Mouse (Mus musculus): Measurements from ENCODE around the gene Sufu. TPM values are rescaled to one million over a fixed set of nuclear protein-coding genes. Genes with fewer than 3 reads are reported as not detected.

Gene Sufu
- polyA plus RNA-seq (2017; shearing (Covaris generic)) = 10 to 100 TPM; 29.4 to 34.5 TPM

GRCm38 (mm10) chr19:46396686-46397435 lies at the start of gene Sufu:
TSS of gene Sufu (plus strand) at chr19:46396896.

GRCm38 (mm10) chr19:46350168-46350932 lies 46.3 kb upstream of the Sufu start, which contains the start of gene 2310034G01Rik:
TSS of gene 2310034G01Rik (minus strand) at chr19:46350302.

DNA sequence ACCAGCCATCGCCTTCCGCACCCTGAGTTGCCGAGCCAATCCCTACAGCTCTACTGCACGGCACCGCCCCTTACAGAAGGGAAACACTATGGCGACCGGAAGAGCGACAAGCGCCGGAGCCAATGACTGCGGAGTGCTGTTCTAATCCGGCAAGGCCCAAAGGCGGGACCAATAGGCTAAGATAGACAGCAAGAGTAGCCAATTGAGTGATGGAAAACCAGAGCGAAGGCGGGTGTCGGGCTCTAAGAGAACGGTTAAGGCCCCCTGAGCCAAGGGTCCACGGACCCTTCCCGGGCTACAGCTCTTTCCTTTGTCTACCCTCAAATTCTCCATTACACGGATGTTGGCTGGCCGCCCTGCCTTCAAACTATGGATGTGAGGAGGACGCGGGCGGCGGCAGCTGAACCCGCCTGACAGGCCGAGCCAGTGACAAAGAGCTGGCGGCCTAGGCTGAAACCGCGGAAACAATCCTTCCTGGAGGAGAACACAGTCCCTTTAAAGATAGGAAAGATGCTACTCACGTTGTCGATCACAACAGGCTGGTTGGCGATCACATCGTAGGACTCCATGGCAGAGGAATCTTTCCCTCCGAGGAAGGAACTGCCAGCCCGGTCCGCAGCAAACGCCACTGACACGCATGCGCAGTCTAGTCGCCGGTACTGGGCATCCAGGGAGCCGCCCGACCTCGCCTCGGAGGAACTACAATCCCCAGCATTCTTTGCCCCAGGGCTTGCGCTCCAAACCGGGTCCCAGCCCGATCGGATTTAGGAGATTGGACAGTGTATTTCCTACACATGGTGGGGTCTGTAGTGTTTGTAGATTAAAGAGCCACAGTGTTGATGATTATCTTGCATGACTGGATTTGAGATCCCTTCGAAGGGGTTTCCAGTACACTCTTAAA lies 1.3 kb upstream of the Sufu start, which contains the start of gene Actr1a:
Gene Actr1a, minus strand, starts transcription at position 640 of the 901 bp plus-strand sequence.

DNA sequence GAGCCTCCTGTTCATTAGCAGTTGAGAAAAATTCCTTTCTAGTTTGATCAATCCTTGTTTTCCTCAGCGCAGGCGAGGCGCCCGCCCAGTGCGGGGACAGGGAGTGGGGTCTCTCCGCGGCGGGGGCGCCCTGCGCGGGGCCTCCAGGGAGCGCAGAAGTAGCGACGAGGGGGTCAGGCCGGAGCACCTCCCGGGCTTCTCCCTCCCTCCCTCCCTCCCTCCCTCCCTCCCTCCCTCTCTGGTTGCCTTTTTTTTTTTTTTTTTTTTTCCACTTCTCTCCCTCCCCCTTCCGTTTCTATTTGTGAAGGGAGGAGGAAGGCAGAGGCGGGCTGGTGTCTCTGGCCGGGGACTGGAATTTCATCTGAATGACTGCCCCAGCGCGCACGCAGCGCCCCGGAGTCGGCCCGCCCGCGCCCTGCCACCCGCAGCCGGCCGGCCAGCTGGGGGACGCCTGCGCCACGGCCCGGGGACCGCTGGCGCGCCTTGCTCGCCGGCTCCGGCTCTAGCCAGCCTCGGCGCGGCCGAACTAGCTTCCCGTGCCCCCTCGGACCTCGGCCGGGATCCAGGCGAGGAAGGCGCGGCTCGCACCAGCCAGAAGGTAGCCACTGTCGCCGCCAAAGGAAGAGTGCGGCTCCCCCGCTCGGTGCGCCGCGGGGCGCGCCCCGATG lies 104.8 kb downstream of the Sufu start, which contains the start of gene Trim8:
Gene Trim8, plus strand, starts transcription at position 302 of the 668 bp plus-strand sequence.

Other genes starting within 250 kb of the Sufu start
- gene Pitx3, start 248.6 kb upstream of the Sufu start, polyA plus RNA-seq (2017; shearing (Covaris generic)) = not detected
- gene Gbf1, start 244.4 kb upstream of the Sufu start, polyA plus RNA-seq (2017; shearing (Covaris generic)) = 10 to 100 TPM; 33.4 to 58.0 TPM
- gene Nfkb2, start 92.6 kb upstream of the Sufu start, polyA plus RNA-seq (2017; shearing (Covaris generic)) = 100 to 1,000 TPM in 1 of 2 experiments, 10 to 100 TPM in 1; 77.5 to 105 TPM
- gene Psd, start 69.7 kb upstream of the Sufu start, polyA plus RNA-seq (2017; shearing (Covaris generic)) = 1 to 10 TPM; 6.4 to 7.0 TPM
- 10 to 100 TPM in 1 of 2 experiments, 1 to 10 TPM in 1; 9.9 to 15.2 TPM for gene Fbxl15, start 68.7 kb upstream of the Sufu start, polyA plus RNA-seq (2017; shearing (Covaris generic))
- gene Cuedc2, start 58.2 kb upstream of the Sufu start, polyA plus RNA-seq (2017; shearing (Covaris generic)) = 10 to 100 TPM; 42.4 to 67.3 TPM
- gene Mfsd13a, start 55.8 kb upstream of the Sufu start, polyA plus RNA-seq (2017; shearing (Covaris generic)) = 1 to 10 TPM; 2.2 to 5.3 TPM
- gene 2310034G01Rik, start 46.6 kb upstream of the Sufu start, polyA plus RNA-seq (2017; shearing (Covaris generic)) = under 1 TPM in 1 of 2 experiments, not detected in 1; 0.42 TPM
- 100 to 1,000 TPM; 101 to 109 TPM for gene Actr1a, start 1.1 kb upstream of the Sufu start, polyA plus RNA-seq (2017; shearing (Covaris generic))
- 100 to 1,000 TPM in 1 of 2 experiments, 10 to 100 TPM in 1; 82.7 to 102 TPM for gene Trim8, start 104.8 kb downstream of the Sufu start, polyA plus RNA-seq (2017; shearing (Covaris generic))
- 10 to 100 TPM; 12.3 to 18.4 TPM for gene Arl3, start 176.3 kb downstream of the Sufu start, polyA plus RNA-seq (2017; shearing (Covaris generic))
- 10 to 100 TPM in 1 of 2 experiments, 1 to 10 TPM in 1; 9.6 to 11.2 TPM for gene Sfxn2, start 176.5 kb downstream of the Sufu start, polyA plus RNA-seq (2017; shearing (Covaris generic))
- gene Wbp1l, start 202.2 kb downstream of the Sufu start, polyA plus RNA-seq (2017; shearing (Covaris generic)) = 10 to 100 TPM; 42.2 to 63.2 TPM